In genomic region chr17:78270019-78270418, GRCm38 (mm10) we compare ENCODE assay signal across 22 mouse cellular contexts.
DNase-seq lines count a peak whose midpoint lies in the region; TF ChIP-seq lines count a peak whose summit lies in the region.
"Had no signal": no experiment of that assay in that cellular context is flagged by ENCODE, and none has a peak within 500 bp of the region (broad histone marks: within the 10 kb centered on the region; RNA-seq: fewer than 3 reads in every experiment).

No protein-coding gene starts in this region.

- dilution Hi-C loops in CH12.LX (cut with MboI; ENCODE audit: extremely low pct_ligation_motif_present, extremely low pct_unique_long_range_greater_than_20kb, low sequenced_read_pairs) = no loop called here

- no peak for TF ChIP-seq POLR2A in CH12.LX (IDR thresholded peaks at IDR 0.05; ENCODE audit: low read depth, low read length)

- H3K36me3 ChIP-seq in CH12.LX (replicated peaks in 1 of 2; ENCODE audit: control insufficient read depth in 1 of 2, insufficient read depth in 1 of 2, low read length in 1 of 2) = peaks cover 0 to 42% of the 10 kb centered on the region in 2 experiments
- H3K36me3 ChIP-seq: embryonic facial prominence, embryonic 13.5 days; embryonic facial prominence, embryonic 15.5 days; forebrain, embryonic 10.5 days; forebrain, embryonic 12.5 days had no signal

- H3K27ac ChIP-seq in gastrocnemius, adult 2 months = peak overlapping the region; percentile 46; the same call in 1 of the 2 replicates
- H3K27ac ChIP-seq in layer of hippocampus, adult 2 months = 0 out of 2 replicates have a peak overlapping the region, but pooled peaks have one; percentile 15
- peak overlapping the region; percentile 75; the same call in 1 of the 2 replicates for H3K27ac ChIP-seq in CH12.LX (ENCODE audit: insufficient read depth, low read depth)
- H3K27ac ChIP-seq: embryonic facial prominence, embryonic 13.5 days; embryonic facial prominence, embryonic 15.5 days; forebrain, embryonic 10.5 days; forebrain, embryonic 12.5 days had no signal

- no peak for TF ChIP-seq RAD21 in CH12.LX (IDR thresholded peaks at IDR 0.05; ENCODE audit: low read depth, low read length)

- no peak overlapping the region for H3K4me3 ChIP-seq in gastrocnemius, adult 2 months
- H3K4me3 ChIP-seq in layer of hippocampus, adult 2 months = no peak overlapping the region
- H3K4me3 ChIP-seq in CH12.LX (replicated peaks in 1 of 3; ENCODE audit: low read depth in 2 of 3, low read length in 2 of 3, poor library complexity in 1 of 3) = no peak overlapping the region
- H3K4me3 ChIP-seq: embryonic facial prominence, embryonic 13.5 days; embryonic facial prominence, embryonic 15.5 days; erythroblast, embryonic 14.5 days; forebrain, embryonic 10.5 days; forebrain, embryonic 12.5 days had no signal

- no peaks in the 10 kb centered on the region for H3K9me3 ChIP-seq in CH12.LX (replicated peaks; ENCODE audit: low read length)
- H3K9me3 ChIP-seq: embryonic facial prominence, embryonic 13.5 days; embryonic facial prominence, embryonic 15.5 days; forebrain, embryonic 10.5 days; forebrain, embryonic 12.5 days had no signal

- H3K4me1 ChIP-seq in CH12.LX (ENCODE audit: control insufficient read depth in 1 of 2, insufficient read depth in 2 of 2) = peaks cover 25 to 70% of the 10 kb centered on the region in 2 experiments

- no peaks in the 10 kb centered on the region for H3K27me3 ChIP-seq in CH12.LX (replicated peaks)
- H3K27me3 ChIP-seq: embryonic facial prominence, embryonic 13.5 days; embryonic facial prominence, embryonic 15.5 days; forebrain, embryonic 12.5 days had no signal

- intact Hi-C loops in gastrocnemius, adult 2 months (cut with DNase I) = no loop called here

- peak overlapping the region; percentile 22; the same call in 1 of the 2 replicates for H3K4me2 ChIP-seq in CH12.LX (ENCODE audit: insufficient read depth, low read depth, poor library complexity, severe bottlenecking)
- H3K4me2 ChIP-seq: embryonic facial prominence, embryonic 13.5 days; embryonic facial prominence, embryonic 15.5 days; forebrain, embryonic 12.5 days had no signal

- no peak for TF ChIP-seq EP300 in CH12.LX (IDR thresholded peaks at IDR 0.05; ENCODE audit: low read length)

- no peak for TF ChIP-seq CTCF in gastrocnemius, adult 2 months (IDR thresholded peaks at IDR 0.05)
- no peak for TF ChIP-seq CTCF in layer of hippocampus, adult 2 months (conservative IDR thresholded peaks at IDR 0.05)
- no peak for TF ChIP-seq CTCF in CH12.LX (conservative IDR thresholded peaks at IDR 0.05 in 1 of 2, IDR thresholded peaks at IDR 0.05 in 1 of 2; ENCODE audit: low read depth in 2 of 2, low read length in 2 of 2)

- in situ Hi-C loops in CH12.LX (cut with MboI; ENCODE audit: low pct_ligation_motif_present, low pct_unique_long_range_greater_than_20kb, low sequenced_read_pairs) = no loop called here

- H3K79me2 ChIP-seq in CH12.LX (replicated peaks; ENCODE audit: control insufficient read depth, extremely low read depth, insufficient read depth, poor library complexity, severe bottlenecking) = peaks cover 44% of the 10 kb centered on the region

- peak overlapping the region; percentile 52; the same call in 1 of the 2 replicates for H3K9ac ChIP-seq in CH12.LX (ENCODE audit: insufficient read depth, low read depth)
- H3K9ac ChIP-seq: embryonic facial prominence, embryonic 13.5 days; embryonic facial prominence, embryonic 15.5 days; forebrain, embryonic 12.5 days had no signal

- no peak for DNase-seq in gastrocnemius, adult 2 months
- DNase-seq in gastrocnemius, adult 18-20 months (ENCODE audit: low spot score) = no peak
- DNase-seq in layer of hippocampus, adult 2 months (ENCODE audit: low spot score in 2 of 2) = no peak
- no peak for DNase-seq in layer of hippocampus, adult 9-10 months (ENCODE audit: low spot score)
- DNase-seq in CH12.LX (ENCODE audit: extremely low read depth) = no peak
- no peak for DNase-seq in heart, adult 18-20 months
- DNase-seq: adrenal gland, adult 8-10 months; adrenal gland, postnatal 14 days; adrenal gland, postnatal 36 days; B cell, adult 2 months; cerebellum, adult 11 months; cerebellum, adult 18-20 months; cerebellum, adult 8-10 months; cerebellum, adult 9-11 months; cerebellum, postnatal 14 days; cerebellum, postnatal 36 days; embryo, embryonic 11 days had no signal

TF ChIP-seq in CH12.LX, 34 proteins besides CTCF, POLR2A, EP300 and RAD21:
- TF ChIP-seq ETS1 (conservative IDR thresholded peaks at IDR 0.05; ENCODE audit: low read depth, low read length) (no peak), ZNF384 (IDR thresholded peaks at IDR 0.05; ENCODE audit: low read depth, low read length) (0 out of 2 replicates have a peak, but pooled peaks have one; percentile 29), SIN3A (IDR thresholded peaks at IDR 0.05; ENCODE audit: low read length) (no peak), IRF4 (IDR thresholded peaks at IDR 0.05; ENCODE audit: low read depth, low read length) (no peak), MAX (IDR thresholded peaks at IDR 0.05; ENCODE audit: low read length) (peak; percentile 40), NELFE (IDR thresholded peaks at IDR 0.05; ENCODE audit: low read depth, low read length) (no peak), CHD2 (IDR thresholded peaks at IDR 0.05; ENCODE audit: low read length) (no peak), BHLHE40 (IDR thresholded peaks at IDR 0.05; ENCODE audit: low read depth, low read length) (no peak), MYC (IDR thresholded peaks at IDR 0.05; ENCODE audit: low read depth, low read length) (peak; percentile 48; the same call in 1 of the 2 replicates), SMC3 (IDR thresholded peaks at IDR 0.05; ENCODE audit: low read depth, low read length) (no peak), MXI1 (IDR thresholded peaks at IDR 0.05; ENCODE audit: low read depth, low read length) (peak; percentile 37; the same call in 1 of the 2 replicates), JUN (IDR thresholded peaks at IDR 0.05; ENCODE audit: insufficient read depth, low read depth, low read length) (no peak), PAX5 (IDR thresholded peaks at IDR 0.05; ENCODE audit: low read length) (no peak)

Comparison
In these comparisons a context has a peak if more than half of its experiments do, and no peak if none do; other contexts are left out.
1. H3K27ac ChIP-seq: peak in every context shown above with its lines; median percentile 75 in CH12.LX; 46 in gastrocnemius, adult 2 months; 15 in layer of hippocampus, adult 2 months.